ENCODE assay signal across 21 mouse cellular contexts in genomic region chr8:27579308-27579707, GRCm38 (mm10).
DNase-seq lines count a peak whose midpoint lies in the region; ATAC-seq lines count a peak whose summit lies in the region.
"Had no signal": no experiment of that assay in that cellular context is flagged by ENCODE, and none has a peak within 500 bp of the region (broad histone marks: within the 10 kb centered on the region; RNA-seq: fewer than 3 reads in every experiment).

No protein-coding gene starts in this region.

- peak; percentile 6 for DNase-seq in embryo, embryonic 10 days (ENCODE audit: low spot score)
- DNase-seq in embryo, embryonic 9.5 days (ENCODE audit: extremely low spot score): no peak
- peak; percentile 54 for DNase-seq in ES-CJ7 (ENCODE audit: low read depth, low spot score)
- peak; percentile 10 for DNase-seq in embryonic facial prominence, embryonic 10.5 days (ENCODE audit: low spot score)
- no peak for DNase-seq in left cerebral cortex, adult 11 months (ENCODE audit: low spot score)
- DNase-seq in left cerebral cortex, postnatal 10 days (ENCODE audit: extremely low spot score in 1 of 2, low spot score in 2 of 2): no peak
- DNase-seq: adrenal gland, postnatal 36 days; cerebellum, adult 2 months; heart, postnatal 36 days; thymus, postnatal 36 days had no signal

- no peak overlapping the region for H3K4me3 ChIP-seq in embryonic facial prominence, embryonic 10.5 days
- no peak overlapping the region for H3K4me3 ChIP-seq in midbrain, embryonic 15.5 days
- H3K4me3 ChIP-seq: kidney, embryonic 15.5 days; limb, embryonic 15.5 days; liver, embryonic 15.5 days; neural tube, embryonic 13.5 days had no signal

- WGBS in embryonic facial prominence, embryonic 10.5 days: 68% methylated on average over 12 of the region's 12 CpGs
- WGBS in midbrain, embryonic 15.5 days: 42% methylated on average over 12 of the region's 12 CpGs

- no peaks in the 10 kb centered on the region for H3K9me3 ChIP-seq in embryonic facial prominence, embryonic 10.5 days
- no peaks in the 10 kb centered on the region for H3K9me3 ChIP-seq in midbrain, embryonic 15.5 days
- H3K9me3 ChIP-seq: kidney, embryonic 15.5 days; limb, embryonic 15.5 days; liver, embryonic 15.5 days; neural tube, embryonic 13.5 days had no signal

- H3K27ac ChIP-seq in embryonic facial prominence, embryonic 10.5 days (replicated peaks): no peak overlapping the region
- no peak overlapping the region for H3K27ac ChIP-seq in midbrain, embryonic 15.5 days
- H3K27ac ChIP-seq: kidney, embryonic 15.5 days; limb, embryonic 15.5 days; liver, embryonic 15.5 days; neural tube, embryonic 13.5 days had no signal

- no peaks in the 10 kb centered on the region for H3K27me3 ChIP-seq in embryonic facial prominence, embryonic 10.5 days (replicated peaks; ENCODE audit: low read depth, poor library complexity, severe bottlenecking)
- H3K27me3 ChIP-seq in midbrain, embryonic 15.5 days (replicated peaks): no peaks in the 10 kb centered on the region
- H3K27me3 ChIP-seq: kidney, embryonic 15.5 days; limb, embryonic 15.5 days; liver, embryonic 15.5 days; neural tube, embryonic 13.5 days; Patski had no signal

- no peaks in the 10 kb centered on the region for H3K36me3 ChIP-seq in embryonic facial prominence, embryonic 10.5 days (replicated peaks)
- H3K36me3 ChIP-seq in midbrain, embryonic 15.5 days (replicated peaks): no peaks in the 10 kb centered on the region
- H3K36me3 ChIP-seq: kidney, embryonic 15.5 days; limb, embryonic 15.5 days; liver, embryonic 15.5 days; neural tube, embryonic 13.5 days had no signal

- no peak overlapping the region for H3K9ac ChIP-seq in midbrain, embryonic 15.5 days
- H3K9ac ChIP-seq: kidney, embryonic 15.5 days; limb, embryonic 15.5 days; liver, embryonic 15.5 days; neural tube, embryonic 13.5 days had no signal

- H3K4me2 ChIP-seq in midbrain, embryonic 15.5 days: peak overlapping the region; percentile 5; the same call in 1 of the 2 replicates
- H3K4me2 ChIP-seq: kidney, embryonic 15.5 days; limb, embryonic 15.5 days; liver, embryonic 15.5 days; neural tube, embryonic 13.5 days had no signal

- intact Hi-C loops in left cerebral cortex, postnatal 10 days (cut with DNase I): no loop called here

- 0 out of 2 replicates have a peak, but pooled peaks have one; percentile 52 for ATAC-seq in midbrain, embryonic 15.5 days (replicated peaks)
- no peak for ATAC-seq in erythroid progenitor cell, adult 5-6 weeks (replicated peaks; ENCODE audit: low FRiP score, poor library complexity, severe bottlenecking)
- ATAC-seq: forebrain, embryonic 16.5 days; hindbrain, embryonic 16.5 days; intestine, embryonic 16.5 days; lung, postnatal 0 days; Patski had no signal

- H3K4me1 ChIP-seq in embryonic facial prominence, embryonic 10.5 days: no peaks in the 10 kb centered on the region
- no peaks in the 10 kb centered on the region for H3K4me1 ChIP-seq in midbrain, embryonic 15.5 days
- H3K4me1 ChIP-seq: kidney, embryonic 15.5 days; limb, embryonic 15.5 days; liver, embryonic 15.5 days; neural tube, embryonic 13.5 days had no signal

Comparison
In these comparisons a context has a peak if more than half of its experiments do, and no peak if none do; other contexts are left out.
1. DNase-seq: peak in embryo, embryonic 10 days (single experiment), ES-CJ7 (single experiment) and embryonic facial prominence, embryonic 10.5 days (single experiment); none in embryo, embryonic 9.5 days (single experiment), left cerebral cortex, adult 11 months (single experiment) and left cerebral cortex, postnatal 10 days (0 of 2).